Mouse (Mus musculus) embryonic facial prominence, embryonic 14.5 days (tissue): Measurements from ENCODE around the gene Tmem131l. TPM values are rescaled to one million over a fixed set of nuclear protein-coding genes. Genes with fewer than 3 reads are reported as not detected.

ENCODE experiments used
- ATAC-seq: fragments of 200-750 bp; cut with Nextera tagmentation; 2 replicates; pipeline ENCODE4 v1.8.0; 2017; ENCODE audit warnings: low read depth, moderate number of reproducible peaks, moderate TSS enrichment
- DNase-seq: peaks from one replicate; pipeline ENCODE4 v3.0.0-alpha.2; 2015; ENCODE audit warnings: low spot score
- H3K27ac ChIP-seq: fragments of 300-500 bp; sonication (generic); replicated peaks from 2 replicates; pipeline ENCODE4 v1.5.1; 2014; ENCODE audit warnings: low read depth, mild to moderate bottlenecking, low read length, moderate library complexity
- H3K27me3 ChIP-seq: fragments of 300-500 bp; sonication (generic); replicated peaks from 2 replicates; pipeline ENCODE4 v1.6.1; 2014; ENCODE audit warnings: low read length; ENCODE audit not compliant: control insufficient read depth, insufficient read depth
- H3K36me3 ChIP-seq: fragments of 300-500 bp; sonication (generic); 2 replicates; pipeline ENCODE4 v1.6.1; 2014; ENCODE audit warnings: low read length, mixed read lengths; ENCODE audit not compliant: control insufficient read depth, insufficient read depth
- H3K4me1 ChIP-seq: fragments of 300-500 bp; sonication (generic); 2 replicates; pipeline ENCODE4 v1.6.1; 2014; ENCODE audit warnings: antibody characterized with exemption, low read length; ENCODE audit not compliant: control insufficient read depth, insufficient read depth
- H3K4me2 ChIP-seq: fragments of 300-500 bp; sonication (generic); 2 replicates; pipeline ENCODE4 v1.6.1; 2014; ENCODE audit warnings: low read depth, mild to moderate bottlenecking, low read length, moderate library complexity, mixed read lengths
- H3K4me3 ChIP-seq: fragments of 300-500 bp; sonication (generic); 2 replicates; pipeline ENCODE4 v1.5.1; 2014; ENCODE audit warnings: low read depth, mild to moderate bottlenecking, low read length
- H3K9ac ChIP-seq: fragments of 300-500 bp; sonication (generic); 2 replicates; pipeline ENCODE4 v1.6.1; 2014; ENCODE audit warnings: low read depth, mild to moderate bottlenecking, low read length, moderate library complexity, mixed read lengths
- H3K9me3 ChIP-seq: fragments of 300-500 bp; sonication (generic); 2 replicates; pipeline ENCODE4 v1.6.1; 2016; ENCODE audit warnings: low read length; ENCODE audit not compliant: control insufficient read depth
- WGBS: fragments of 180-500 bp; shearing (Covaris S2); extraction: QIAGEN DNeasy Blood & Tissue Kit; methylation state at CpG from one replicate; pipeline ENCODE4 v1.1.7; 2014; 5-methylcytosine and 5-hydroxymethylcytosine counted together
- polyA plus RNA-seq: library from polyadenylated mRNA; unstranded; fragments of >200 nt; fragmentation: Nextera tagmentation; extraction: Ambion mirVana; gene quantifications from 2 replicates; pipeline ENCODE4 v1.2.1, GENCODE M21; 2014

Tmem131l gene
- polyA plus RNA-seq, 1 experiment from 2014 or later = 46.5 TPM

- Histone ChIP-seq H3K27ac (no peak overlapping the region), H3K9ac (no peak overlapping the region), H3K4me1 (peaks cover 19% of the 10 kb centered on the region), H3K36me3 (no peaks in the 10 kb centered on the region), H3K9me3 (no peaks in the 10 kb centered on the region; the same call in 1 of the 2 replicates), H3K4me2 (no peak overlapping the region), H3K4me3 (no peak overlapping the region), H3K27me3 (no peaks in the 10 kb centered on the region)
- 86% methylated on average over 5 of the region's 5 CpGs for WGBS
- ATAC-seq = no peak
- DNase-seq = no peak
Measured at GRCm38 (mm10) chr3:84060946-84061345, 21.0 kb upstream of the Tmem131l start.

- peak overlapping the region; percentile 44 for H3K4me2 ChIP-seq
- no peaks in the 10 kb centered on the region for H3K27me3 ChIP-seq
- H3K4me3 ChIP-seq = no peak overlapping the region
- H3K36me3 ChIP-seq = no peaks in the 10 kb centered on the region
- H3K9ac ChIP-seq = no peak overlapping the region
- peak overlapping the region; percentile 57 for H3K27ac ChIP-seq
- H3K4me1 ChIP-seq = peaks cover 19% of the 10 kb centered on the region
- WGBS = 14% methylated on average over 4 of the region's 4 CpGs
- DNase-seq = peak; percentile 62
- no peaks in the 10 kb centered on the region; the same call in 1 of the 2 replicates for H3K9me3 ChIP-seq
- ATAC-seq = no peak
Measured at GRCm38 (mm10) chr3:84060128-84060527, 20.2 kb upstream of the Tmem131l start.

GRCm38 (mm10) chr3:84059676-84060075 lies 19.7 kb upstream of the Tmem131l start:
- peak; percentile 88 for DNase-seq
- H3K4me3 ChIP-seq = no peak overlapping the region
- 13% methylated on average over 4 of the region's 4 CpGs for WGBS
- no peaks in the 10 kb centered on the region for H3K36me3 ChIP-seq
- H3K27ac ChIP-seq = peak overlapping the region; percentile 57
- no peaks in the 10 kb centered on the region; the same call in 1 of the 2 replicates for H3K9me3 ChIP-seq
- H3K27me3 ChIP-seq = no peaks in the 10 kb centered on the region
- H3K9ac ChIP-seq = no peak overlapping the region
- peaks cover 19% of the 10 kb centered on the region for H3K4me1 ChIP-seq
- ATAC-seq = peak; percentile 84
- H3K4me2 ChIP-seq = peak overlapping the region; percentile 44

- Histone ChIP-seq H3K27ac (peak overlapping the region; percentile 57), H3K9me3 (no peaks in the 10 kb centered on the region; the same call in 1 of the 2 replicates), H3K4me3 (peak overlapping the region; percentile 10; the same call in 1 of the 2 replicates), H3K27me3 (no peaks in the 10 kb centered on the region), H3K4me1 (peaks cover 19% of the 10 kb centered on the region), H3K36me3 (no peaks in the 10 kb centered on the region), H3K4me2 (peak overlapping the region; percentile 44), H3K9ac (no peak overlapping the region)
- DNase-seq = peak; percentile 94
- 11% methylated on average over 13 of the region's 13 CpGs for WGBS
- ATAC-seq = peak; percentile 92
Measured at GRCm38 (mm10) chr3:84059261-84059660, 19.3 kb upstream of the Tmem131l start.

GRCm38 (mm10) chr3:84048729-84049175 lies 8.8 kb upstream of the Tmem131l start:
- H3K4me2 ChIP-seq = peak overlapping the region; percentile 26
- H3K4me1 ChIP-seq = peaks cover 18% of the 10 kb centered on the region
- no peak overlapping the region for H3K9ac ChIP-seq
- no peaks in the 10 kb centered on the region for H3K9me3 ChIP-seq
- 3% methylated on average over 9 of the region's 9 CpGs for WGBS
- DNase-seq = peak; percentile 94
- H3K36me3 ChIP-seq = no peaks in the 10 kb centered on the region
- peak overlapping the region; percentile 52; the same call in 1 of the 2 replicates for H3K27ac ChIP-seq
- ATAC-seq = peak; percentile 92
- H3K4me3 ChIP-seq = no peak overlapping the region
- H3K27me3 ChIP-seq = no peaks in the 10 kb centered on the region

GRCm38 (mm10) chr3:84046206-84046605 lies 6.2 kb upstream of the Tmem131l start:
- Histone ChIP-seq H3K27me3 (no peaks in the 10 kb centered on the region), H3K27ac (no peak overlapping the region), H3K4me2 (no peak overlapping the region), H3K9ac (no peak overlapping the region), H3K4me3 (no peak overlapping the region), H3K36me3 (no peaks in the 10 kb centered on the region), H3K9me3 (no peaks in the 10 kb centered on the region), H3K4me1 (peaks cover 18% of the 10 kb centered on the region)
- DNase-seq (no peak), ATAC-seq (no peak)
- WGBS = 89% methylated on average over 8 of the region's 8 CpGs

GRCm38 (mm10) chr3:84041739-84042138 lies 1.8 kb upstream of the Tmem131l start:
- Histone ChIP-seq H3K9ac (no peak overlapping the region), H3K9me3 (no peaks in the 10 kb centered on the region), H3K4me1 (peaks cover 11% of the 10 kb centered on the region), H3K4me2 (no peak overlapping the region), H3K27ac (no peak overlapping the region), H3K27me3 (no peaks in the 10 kb centered on the region), H3K36me3 (peaks cover 8% of the 10 kb centered on the region; the same call in 1 of the 2 replicates), H3K4me3 (no peak overlapping the region)
- WGBS = 85% methylated on average over 8 of the region's 8 CpGs
- DNase-seq (no peak), ATAC-seq (no peak)

GRCm38 (mm10) chr3:84040476-84041082 lies 604 bp upstream of the Tmem131l start:
- peak; percentile 74 for ATAC-seq
- H3K36me3 ChIP-seq = peaks cover 8% of the 10 kb centered on the region; the same call in 1 of the 2 replicates
- H3K27me3 ChIP-seq = no peaks in the 10 kb centered on the region
- peak overlapping the region; percentile 99 for H3K4me2 ChIP-seq
- H3K9ac ChIP-seq = peak overlapping the region; percentile 93
- WGBS = 2% methylated on average over 23 of the region's 23 CpGs
- H3K4me3 ChIP-seq = peak overlapping the region; percentile 90
- no peaks in the 10 kb centered on the region for H3K9me3 ChIP-seq
- peaks cover 13% of the 10 kb centered on the region for H3K4me1 ChIP-seq
- DNase-seq = peak; percentile 85
- peak overlapping the region; percentile 89 for H3K27ac ChIP-seq
